Mouse (Mus musculus): ENCODE results near the gene Rpgrip1. TPM values are rescaled to one million over a fixed set of nuclear protein-coding genes. Genes with fewer than 3 reads are reported as not detected.

Rpgrip1 gene
- polyA plus RNA-seq, 1 experiment from 2014 or later: 36.2 TPM

Other genes starting within 250 kb of the Rpgrip1 start
- 80.4 and 88.1 TPM in 2 replicates for gene Mettl17, start 225.9 kb upstream of the Rpgrip1 start, polyA plus RNA-seq (2015; fragmentation: Nextera tagmentation; extraction: Ambion mirVana)
- gene Slc39a2, start 217.8 kb upstream of the Rpgrip1 start, polyA plus RNA-seq (2015; fragmentation: Nextera tagmentation; extraction: Ambion mirVana): 1.5 and 1.9 TPM in 2 replicates
- gene Ndrg2, start 196.5 kb upstream of the Rpgrip1 start, polyA plus RNA-seq (2015; fragmentation: Nextera tagmentation; extraction: Ambion mirVana): 338 and 429 TPM in 2 replicates
- gene Tppp2, start 192.3 kb upstream of the Rpgrip1 start, polyA plus RNA-seq (2015; fragmentation: Nextera tagmentation; extraction: Ambion mirVana): not detected in 2 replicates
- gene Rnase13, start 187.9 kb upstream of the Rpgrip1 start, polyA plus RNA-seq (2015; fragmentation: Nextera tagmentation; extraction: Ambion mirVana): not detected in 2 replicates
- gene Arhgef40, start 126.0 kb upstream of the Rpgrip1 start, polyA plus RNA-seq (2015; fragmentation: Nextera tagmentation; extraction: Ambion mirVana): 63.4 and 74.4 TPM in 2 replicates
- 0.39 and 0.51 TPM in 2 replicates for gene Tmem253, start 95.0 kb upstream of the Rpgrip1 start, polyA plus RNA-seq (2015; fragmentation: Nextera tagmentation; extraction: Ambion mirVana)
- 23.7 and 28.0 TPM in 2 replicates for gene Zfp219, start 90.0 kb upstream of the Rpgrip1 start, polyA plus RNA-seq (2015; fragmentation: Nextera tagmentation; extraction: Ambion mirVana)
- not detected in 2 replicates for gene Olfr221, start 68.2 kb upstream of the Rpgrip1 start, polyA plus RNA-seq (2015; fragmentation: Nextera tagmentation; extraction: Ambion mirVana)
- 414 and 445 TPM in 2 replicates for gene Hnrnpc, start 6.7 kb upstream of the Rpgrip1 start, polyA plus RNA-seq (2015; fragmentation: Nextera tagmentation; extraction: Ambion mirVana)
- 37.1 and 39.0 TPM in 2 replicates for gene Supt16, start 86.7 kb downstream of the Rpgrip1 start, polyA plus RNA-seq (2015; fragmentation: Nextera tagmentation; extraction: Ambion mirVana)
- gene Chd8, start 147.1 kb downstream of the Rpgrip1 start, polyA plus RNA-seq (2015; fragmentation: Nextera tagmentation; extraction: Ambion mirVana): 31.0 and 32.9 TPM in 2 replicates
- gene Tox4, start 168.4 kb downstream of the Rpgrip1 start, polyA plus RNA-seq (2015; fragmentation: Nextera tagmentation; extraction: Ambion mirVana): 46.9 and 54.1 TPM in 2 replicates
- gene Rab2b, start 168.8 kb downstream of the Rpgrip1 start, polyA plus RNA-seq (2015; fragmentation: Nextera tagmentation; extraction: Ambion mirVana): 55.5 and 59.0 TPM in 2 replicates
- gene Mettl3, start 194.4 kb downstream of the Rpgrip1 start, polyA plus RNA-seq (2015; fragmentation: Nextera tagmentation; extraction: Ambion mirVana): 41.6 and 45.4 TPM in 2 replicates
- gene Sall2, start 218.1 kb downstream of the Rpgrip1 start, polyA plus RNA-seq (2015; fragmentation: Nextera tagmentation; extraction: Ambion mirVana): 40.6 and 49.0 TPM in 2 replicates
- gene Olfr1513, start 245.7 kb downstream of the Rpgrip1 start, polyA plus RNA-seq (2015; fragmentation: Nextera tagmentation; extraction: Ambion mirVana): not detected in 2 replicates